Mouse (Mus musculus): ENCODE measurements around the gene Adgrd1.

- TF ChIP-seq CTCF (IDR thresholded peaks at IDR 0.05; ENCODE audit: low read depth) = no peak
- TF ChIP-seq EP300 (IDR thresholded peaks at IDR 0.05; ENCODE audit: low read depth) = no peak
These were observed 139.8 kb downstream of the Adgrd1 start for GRCm38 (mm10) chr5:129236366-129236765.
